Mouse (Mus musculus) kidney, postnatal 25 days (tissue): ENCODE data around the gene Coa5.

Experiments
- DNase-seq, 2 experiments: peaks; one replicate each; pipeline ENCODE4 v3.0.0; 2021; ENCODE audit warnings: mixed read lengths in 2 of 2

Gene Coa5

GRCm38 (mm10) chr1:37428911-37429310 lies 992 bp downstream of the Coa5 start:
- no peak for DNase-seq

GRCm38 (mm10) chr1:37427144-37427875 lies 2.6 kb downstream of the Coa5 start:
- no peak for DNase-seq

GRCm38 (mm10) chr1:37419420-37419819 lies 10.5 kb downstream of the Coa5 start:
- DNase-seq = peak; percentile 43 to 47

GRCm38 (mm10) chr1:37415394-37415793 lies 14.5 kb downstream of the Coa5 start:
- no peak for DNase-seq

- DNase-seq = no peak
Measured at GRCm38 (mm10) chr1:37409647-37410046, 20.3 kb downstream of the Coa5 start.

GRCm38 (mm10) chr1:37408678-37409077 lies 21.2 kb downstream of the Coa5 start:
- no peak for DNase-seq

- no peak for DNase-seq
Measured at GRCm38 (mm10) chr1:37408059-37408458, 21.8 kb downstream of the Coa5 start.

GRCm38 (mm10) chr1:37407228-37407627 lies 22.7 kb downstream of the Coa5 start:
- no peak for DNase-seq

GRCm38 (mm10) chr1:37405137-37405536 lies 24.8 kb downstream of the Coa5 start:
- no peak for DNase-seq

- DNase-seq = peak; percentile 66 to 73
Measured at GRCm38 (mm10) chr1:37401687-37402086, 28.2 kb downstream of the Coa5 start.

- peak in 1 of 2 experiments; percentile 21 for DNase-seq
Measured at GRCm38 (mm10) chr1:37399734-37400133, 30.2 kb downstream of the Coa5 start.

GRCm38 (mm10) chr1:37398961-37399360 lies 30.9 kb downstream of the Coa5 start:
- DNase-seq = peak in 1 of 2 experiments; percentile 8

GRCm38 (mm10) chr1:37396481-37396880 lies 33.4 kb downstream of the Coa5 start:
- DNase-seq = peak; percentile 43 to 69

- no peak for DNase-seq
Measured at GRCm38 (mm10) chr1:37393174-37393573, 36.7 kb downstream of the Coa5 start.

- no peak for DNase-seq
Measured at GRCm38 (mm10) chr1:37386448-37386971, 43.4 kb downstream of the Coa5 start.

GRCm38 (mm10) chr1:37384304-37384703 lies 45.6 kb downstream of the Coa5 start:
- no peak for DNase-seq

- DNase-seq = no peak
Measured at GRCm38 (mm10) chr1:37380913-37381312, 49.0 kb downstream of the Coa5 start.

GRCm38 (mm10) chr1:37379536-37379935 lies 50.4 kb downstream of the Coa5 start:
- no peak for DNase-seq

GRCm38 (mm10) chr1:37378095-37378494 lies 51.8 kb downstream of the Coa5 start:
- DNase-seq = no peak

- no peak for DNase-seq
Measured at GRCm38 (mm10) chr1:37376751-37377150, 53.2 kb downstream of the Coa5 start.

- no peak for DNase-seq
Measured at GRCm38 (mm10) chr1:37376177-37376576, 53.7 kb downstream of the Coa5 start.

- no peak for DNase-seq
Measured at GRCm38 (mm10) chr1:37368768-37369385, 61.0 kb downstream of the Coa5 start.

GRCm38 (mm10) chr1:37368125-37368524 lies 61.8 kb downstream of the Coa5 start:
- DNase-seq = no peak
